Mouse (Mus musculus) ES-E14 (cell line): Measurements from ENCODE around the gene Hivep3. TPM values are rescaled to one million over a fixed set of nuclear protein-coding genes. Genes with fewer than 3 reads are reported as not detected.

Source experiments
- DNase-seq: peaks from one replicate; pipeline ENCODE4 v3.0.0-alpha.2; 2013; ENCODE audit warnings: low read depth, low spot score
- H3K27ac ChIP-seq: 2 replicates; pipeline ENCODE4 v1.5.1; 2012; ENCODE audit warnings: low read depth, mild to moderate bottlenecking, low read length, moderate library complexity, mixed read lengths; ENCODE audit not compliant: poor library complexity, insufficient read depth, severe bottlenecking
- H3K36me3 ChIP-seq: 2 replicates; pipeline ENCODE4 v1.6.1; 2012; ENCODE audit warnings: mild to moderate bottlenecking, low read length, moderate library complexity, mixed read lengths; ENCODE audit not compliant: control insufficient read depth, poor library complexity, insufficient read depth, severe bottlenecking
- H3K4me1 ChIP-seq, 2 experiments: fragments of 150-350 bp in 1 of 2; sonication (generic) in 1 of 2; 2 replicates each; pipeline ENCODE4 v1.6.1; 2012; ENCODE audit warnings: low read length in 2 of 2, mild to moderate bottlenecking in 1 of 2, mixed read lengths in 1 of 2; ENCODE audit not compliant: control insufficient read depth in 2 of 2, insufficient read depth in 2 of 2, poor library complexity in 1 of 2
- H3K4me3 ChIP-seq, 2 experiments: fragments of 150-350 bp in 1 of 2; sonication (generic) in 1 of 2; 2 replicates each; pipeline ENCODE4 v1.5.1; 2012; ENCODE audit warnings: low read length in 2 of 2, low read depth in 1 of 2, mild to moderate bottlenecking in 1 of 2, mixed read lengths in 1 of 2; ENCODE audit not compliant: insufficient read depth in 1 of 2, poor library complexity in 1 of 2, severe bottlenecking in 1 of 2
- H3K9ac ChIP-seq: 2 replicates; pipeline ENCODE4 v1.6.1; 2012; ENCODE audit warnings: low read depth, mild to moderate bottlenecking, low read length, mixed read lengths; ENCODE audit not compliant: poor library complexity, insufficient read depth, severe bottlenecking
- H3K9me3 ChIP-seq: fragments of 150-350 bp; sonication (generic); 2 replicates; pipeline ENCODE4 v1.6.1; 2012; ENCODE audit warnings: low read depth, mild to moderate bottlenecking, low read length; ENCODE audit not compliant: control insufficient read depth, insufficient read depth
- CHD2 ChIP-seq: IDR thresholded peaks from 2 replicates; pipeline ENCODE4 v1.6.1; 2014; ENCODE audit warnings: mild to moderate bottlenecking, low read depth, low read length, inconsistent platforms
- HCFC1 ChIP-seq: IDR thresholded peaks from 2 replicates; pipeline ENCODE4 v1.6.1; 2012; ENCODE audit warnings: low read length, inconsistent platforms, borderline replicate concordance; ENCODE audit not compliant: insufficient read depth
- MAFK ChIP-seq: IDR thresholded peaks from 2 replicates; pipeline ENCODE4 v1.6.1; 2014; ENCODE audit warnings: mild to moderate bottlenecking, low read depth, low read length, inconsistent platforms; ENCODE audit not compliant: insufficient read depth
- ZC3H11A ChIP-seq: IDR thresholded peaks from 2 replicates; pipeline ENCODE4 v1.6.1; 2012; ENCODE audit warnings: low read depth, mild to moderate bottlenecking, inconsistent platforms, low read length, borderline replicate concordance
- ZNF384 ChIP-seq: IDR thresholded peaks from 2 replicates; pipeline ENCODE4 v1.6.1; 2012; ENCODE audit warnings: low read depth, low read length, inconsistent platforms
- in situ Hi-C, 2 experiments: fragments of 600-800 bp; cut with MboI; formaldehyde crosslinking; loops; one replicate each; pipeline ENCODE4 v1.15.1; 2025; ENCODE audit warnings: low sequenced_read_pairs in 2 of 2, inconsistent platforms in 1 of 2; ENCODE audit not compliant: unreplicated experiment in 2 of 2
- total RNA-seq: library from RNA; depleted of rRNA; stranded (reverse); fragments of 300-350 nt; gene quantifications from 2 replicates; pipeline ENCODE4 v1.2.3, GENCODE M21; 2012

Hivep3 gene
- total RNA-seq, 1 experiment = 1.4 TPM

DNA sequence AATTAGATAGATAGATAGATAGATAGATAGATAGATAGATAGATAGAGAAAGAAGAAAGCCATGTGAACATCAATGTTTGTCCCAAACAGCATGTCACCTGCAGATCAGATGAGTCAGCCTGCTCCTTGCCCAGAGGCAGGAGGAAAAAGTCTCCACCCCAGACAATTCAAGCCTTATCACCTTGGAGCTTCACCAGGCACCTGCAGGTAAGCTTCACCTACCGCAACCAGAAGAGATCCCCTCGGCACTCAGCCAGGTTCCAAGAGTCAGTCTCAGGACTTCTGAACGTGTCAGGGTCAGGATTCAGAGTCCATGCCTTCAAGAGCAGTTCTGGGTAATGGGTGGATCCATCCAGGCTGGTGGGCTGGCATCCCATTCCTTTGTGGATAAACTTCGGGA is 445.5 kb downstream of the Hivep3 start:
- Histone ChIP-seq H3K4me3 (no peak overlapping the region), H3K9me3 (no peaks in the 10 kb centered on the region), H3K9ac (no peak overlapping the region), H3K4me1 (no peaks in the 10 kb centered on the region), H3K36me3 (no peaks in the 10 kb centered on the region), H3K27ac (no peak overlapping the region)
- no peak for DNase-seq
- TF ChIP-seq CHD2 (no peak), HCFC1 (no peak), ZC3H11A (no peak), ZNF384 (no peak), MAFK (no peak)
- in situ Hi-C loops = no loop called here

DNA sequence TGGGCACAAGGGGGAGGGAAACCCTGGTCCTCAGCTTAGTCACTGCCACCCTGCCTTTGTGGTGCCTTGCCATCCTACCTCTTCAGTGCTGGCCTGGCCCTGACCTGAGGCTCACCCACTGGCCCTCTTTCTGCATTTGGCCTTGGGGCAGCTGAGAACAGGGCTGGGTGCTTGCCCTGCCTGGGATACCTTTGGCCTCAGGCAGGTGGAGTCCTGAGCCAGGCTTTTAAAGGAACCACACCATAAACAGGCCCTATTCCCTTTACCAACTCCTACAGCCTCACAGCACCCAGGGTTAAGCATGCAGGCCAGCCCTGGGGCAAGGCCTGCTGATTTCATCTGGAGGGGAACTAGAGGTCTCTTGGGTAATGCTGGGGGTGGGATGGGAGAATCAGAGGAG is 447.0 kb downstream of the Hivep3 start:
- no peaks in the 10 kb centered on the region for H3K4me1 ChIP-seq
- no peaks in the 10 kb centered on the region for H3K36me3 ChIP-seq
- no peaks in the 10 kb centered on the region for H3K9me3 ChIP-seq
- no peak overlapping the region for H3K9ac ChIP-seq
- in situ Hi-C loops = no loop called here
- no peak overlapping the region for H3K4me3 ChIP-seq
- TF ChIP-seq MAFK = no peak
- TF ChIP-seq ZC3H11A = no peak
- no peak for TF ChIP-seq HCFC1
- no peak for TF ChIP-seq ZNF384
- TF ChIP-seq CHD2 = no peak
- no peak overlapping the region for H3K27ac ChIP-seq
- no peak for DNase-seq

DNA sequence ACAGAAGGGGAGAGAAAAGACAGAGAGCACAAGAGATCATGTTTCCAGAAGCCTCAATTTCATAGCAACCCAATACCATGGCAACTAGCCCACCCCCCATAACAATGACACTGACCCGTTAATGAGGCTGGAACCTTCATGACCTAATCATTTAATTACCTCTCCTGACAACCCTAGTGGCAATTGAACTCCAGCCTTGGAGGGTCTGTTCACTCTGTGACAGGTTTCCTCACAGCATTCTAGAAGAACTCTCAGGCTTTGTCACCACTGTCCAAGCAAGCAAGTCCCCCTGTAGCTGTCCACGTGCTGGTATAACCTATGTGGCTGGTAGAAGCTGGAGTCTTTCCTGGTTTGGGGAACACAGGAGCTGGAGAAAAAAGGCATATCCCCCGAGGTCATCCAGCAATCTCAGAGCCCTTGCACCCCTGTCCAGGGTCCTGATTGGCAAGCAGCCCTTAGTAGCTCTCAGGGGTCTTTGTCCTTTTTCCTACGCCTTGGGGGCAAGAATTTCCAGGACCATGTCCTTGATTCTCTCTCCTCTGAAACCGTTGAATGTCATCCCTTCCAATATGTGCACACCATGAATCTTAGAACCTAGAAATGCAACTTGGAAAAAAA is 450.9 kb downstream of the Hivep3 start:
- Histone ChIP-seq H3K9me3 (no peaks in the 10 kb centered on the region), H3K4me1 (no peaks in the 10 kb centered on the region; a peak in 1 of 4 replicates), H3K9ac (no peak overlapping the region), H3K4me3 (no peak overlapping the region), H3K36me3 (no peaks in the 10 kb centered on the region), H3K27ac (no peak overlapping the region)
- TF ChIP-seq ZNF384 (no peak), HCFC1 (no peak), CHD2 (no peak), ZC3H11A (no peak), MAFK (no peak)
- peak; percentile 47 for DNase-seq
- in situ Hi-C loops = no loop called here

DNA sequence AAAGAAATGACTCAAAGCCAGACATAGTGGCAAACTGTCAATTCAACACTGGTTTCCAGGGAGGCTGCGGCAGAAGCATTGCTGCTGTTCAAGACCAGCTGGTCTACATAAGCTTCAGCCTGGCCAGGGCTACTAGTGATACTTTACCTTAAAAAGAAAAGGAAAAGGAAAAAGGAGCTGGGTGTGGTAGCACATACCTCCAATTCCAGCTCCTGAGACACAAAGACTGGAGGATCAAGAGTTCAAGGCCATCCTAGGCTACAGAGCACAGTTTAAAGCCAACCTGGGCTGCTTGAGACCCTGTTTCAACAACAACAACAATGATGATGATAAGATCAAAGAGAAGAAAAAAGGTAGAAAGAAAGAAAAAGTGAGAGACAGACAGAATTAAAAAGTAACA is 452.9 kb downstream of the Hivep3 start:
- no peaks in the 10 kb centered on the region for H3K36me3 ChIP-seq
- no peaks in the 10 kb centered on the region for H3K9me3 ChIP-seq
- in situ Hi-C loops = no loop called here
- no peak overlapping the region for H3K9ac ChIP-seq
- H3K4me3 ChIP-seq = no peak overlapping the region
- TF ChIP-seq CHD2 = no peak
- TF ChIP-seq ZC3H11A = no peak
- no peak for TF ChIP-seq HCFC1
- no peak for TF ChIP-seq ZNF384
- TF ChIP-seq MAFK = no peak
- H3K4me1 ChIP-seq = no peaks in the 10 kb centered on the region; a peak in 1 of 4 replicates
- H3K27ac ChIP-seq = no peak overlapping the region
- DNase-seq = no peak
